Mouse (Mus musculus) brain, embryonic 14.5 days (tissue): ENCODE data around the gene S100a5.

Experiments used
- CTCF ChIP-seq: fragments of 200-500 bp; IDR thresholded peaks from 2 replicates; pipeline ENCODE4 v1.5.1; 2012; ENCODE audit warnings: inconsistent platforms, mild to moderate bottlenecking, moderate library complexity, borderline replicate concordance; ENCODE audit not compliant: insufficient read depth, insufficient read length; ENCODE audit errors: extremely low read depth
- POLR2A ChIP-seq: fragments of 200-500 bp; IDR thresholded peaks from 2 replicates; pipeline ENCODE4 v1.6.1; 2012; ENCODE audit warnings: mild to moderate bottlenecking, inconsistent platforms, borderline replicate concordance; ENCODE audit not compliant: poor library complexity, insufficient read depth, insufficient read length, severe bottlenecking; ENCODE audit errors: extremely low read depth

DNA sequence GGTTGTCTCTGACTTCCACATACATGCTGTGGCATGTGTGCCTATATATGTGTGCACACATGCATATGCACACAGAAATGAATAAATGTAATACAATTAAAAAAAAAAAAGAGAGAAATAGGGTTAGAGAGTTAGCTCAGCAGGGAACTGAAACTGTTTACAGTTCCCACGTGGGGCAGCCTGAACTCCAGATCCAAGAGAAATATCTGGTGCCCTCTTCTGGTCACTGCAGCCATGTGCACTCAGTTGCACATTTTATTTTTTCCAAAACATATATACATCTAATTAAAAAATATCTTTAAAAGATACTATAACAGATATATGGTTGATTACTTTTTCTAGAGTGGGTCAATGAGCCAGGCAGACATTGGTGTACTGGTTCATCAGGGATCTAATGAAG, 9.3 kb downstream of the S100a5 start:
- TF ChIP-seq CTCF (peak; percentile 14; the same call in 1 of the 2 replicates), POLR2A (no peak)
